Mouse (Mus musculus) CH12.LX (cell line): ENCODE data around the gene Rock2. TPM values are rescaled to one million over a fixed set of nuclear protein-coding genes. Genes with fewer than 3 reads are reported as not detected.

ENCODE experiments used
- DNase-seq: peaks from one replicate; pipeline ENCODE4 v3.0.0-alpha.2; 2013; ENCODE audit errors: extremely low read depth
- H3K27ac ChIP-seq: 2 replicates; pipeline ENCODE4 v1.5.1; 2012; ENCODE audit warnings: low read depth, mild to moderate bottlenecking, control low read depth, moderate library complexity; ENCODE audit not compliant: insufficient read depth
- H3K27me3 ChIP-seq: replicated peaks from 2 replicates; pipeline ENCODE3; 2012; ENCODE audit warnings: inconsistent platforms
- H3K36me3 ChIP-seq, 2 experiments: replicated peaks in 1 of 2; 2 replicates each; pipeline versions ENCODE3 to v1.6.1; 2012; ENCODE audit warnings: inconsistent platforms in 1 of 2, low read length in 1 of 2, mild to moderate bottlenecking in 1 of 2, mixed read lengths in 1 of 2, moderate library complexity in 1 of 2; ENCODE audit not compliant: control insufficient read depth in 1 of 2, insufficient read depth in 1 of 2
- H3K4me1 ChIP-seq, 2 experiments: 2 replicates each; pipeline ENCODE4 v1.6.1; 2012; ENCODE audit warnings: inconsistent platforms in 1 of 2, moderate library complexity in 1 of 2; ENCODE audit not compliant: insufficient read depth in 2 of 2, control insufficient read depth in 1 of 2
- H3K4me2 ChIP-seq: 2 replicates; pipeline ENCODE4 v1.6.1; 2012; ENCODE audit warnings: low read depth, mild to moderate bottlenecking, control low read depth; ENCODE audit not compliant: poor library complexity, insufficient read depth, severe bottlenecking
- H3K4me3 ChIP-seq, 3 experiments: fragments of 150-350 bp in 1 of 3; sonication (generic) in 1 of 3; replicated peaks in 1 of 3; 2 replicates each; pipeline versions ENCODE3 to v1.5.1; 2011 to 2012; ENCODE audit warnings: low read depth in 2 of 3, low read length in 2 of 3, mild to moderate bottlenecking in 2 of 3, moderate library complexity in 2 of 3, control low read depth in 1 of 3, improper control_type of control experiment in 1 of 3, inconsistent platforms in 1 of 3, mixed read lengths in 1 of 3; ENCODE audit not compliant: poor library complexity in 1 of 3
- H3K79me2 ChIP-seq: replicated peaks from 2 replicates; pipeline ENCODE4 v1.6.1; 2012; ENCODE audit warnings: mild to moderate bottlenecking, moderate library complexity; ENCODE audit not compliant: control insufficient read depth, poor library complexity, insufficient read depth, severe bottlenecking; ENCODE audit errors: extremely low read depth
- H3K9ac ChIP-seq: 2 replicates; pipeline ENCODE4 v1.6.1; 2012; ENCODE audit warnings: low read depth, mild to moderate bottlenecking, control low read depth, moderate library complexity; ENCODE audit not compliant: insufficient read depth
- H3K9me3 ChIP-seq: replicated peaks from 2 replicates; pipeline ENCODE3; 2012; ENCODE audit warnings: low read length, inconsistent platforms, mixed read lengths
- BHLHE40 ChIP-seq: IDR thresholded peaks from 2 replicates; pipeline ENCODE4 v1.6.1; 2011; ENCODE audit warnings: mild to moderate bottlenecking, low read depth, low read length, improper control_type of control experiment
- ETS1 ChIP-seq: conservative IDR thresholded peaks from 2 replicates; pipeline ENCODE4 v1.6.1; 2012; ENCODE audit warnings: low read depth, mild to moderate bottlenecking, inconsistent platforms, low read length, improper control_type of control experiment, moderate library complexity
- MAFK ChIP-seq: IDR thresholded peaks from 2 replicates; pipeline ENCODE4 v1.6.1; 2011; ENCODE audit warnings: low read length, improper control_type of control experiment; ENCODE audit not compliant: insufficient replicate concordance
- NRF1 ChIP-seq: IDR thresholded peaks from 2 replicates; pipeline ENCODE4 v1.6.1; 2014; ENCODE audit warnings: low read depth, mild to moderate bottlenecking, inconsistent platforms, low read length, improper control_type of control experiment, moderate library complexity
- POLR2A ChIP-seq: IDR thresholded peaks from 2 replicates; pipeline ENCODE4 v1.6.1; 2011; ENCODE audit warnings: low read depth, mild to moderate bottlenecking, improper control_type of control experiment, low read length
- POLR2AphosphoS2 ChIP-seq: IDR thresholded peaks from 2 replicates; pipeline ENCODE4 v1.6.1; 2011; ENCODE audit warnings: low read depth, low read length, improper control_type of control experiment
- SIN3A ChIP-seq: IDR thresholded peaks from 2 replicates; pipeline ENCODE4 v1.6.1; 2012; ENCODE audit warnings: low read length, improper control_type of control experiment, inconsistent platforms
- SMC3 ChIP-seq: IDR thresholded peaks from 2 replicates; pipeline ENCODE4 v1.6.1; 2011; ENCODE audit warnings: low read depth, low read length, improper control_type of control experiment
- ZKSCAN1 ChIP-seq: IDR thresholded peaks from 2 replicates; pipeline ENCODE4 v1.6.1; 2012; ENCODE audit warnings: low read depth, inconsistent platforms, low read length, improper control_type of control experiment, borderline replicate concordance
- dilution Hi-C: fragments of 300-500 bp; cut with MboI; formaldehyde crosslinking; loops from 2 replicates; pipeline ENCODE4 v1.14.3; 2020; ENCODE audit warnings: low sequenced_read_pairs; ENCODE audit not compliant: extremely low pct_unique_long_range_greater_than_20kb, extremely low pct_ligation_motif_present
- in situ Hi-C: fragments of 300-500 bp; cut with MboI; formaldehyde crosslinking; loops from 3 replicates; pipeline ENCODE4 v1.14.3; 2019; ENCODE audit warnings: low sequenced_read_pairs, low pct_ligation_motif_present, low pct_unique_long_range_greater_than_20kb, mixed read lengths
- polyA plus RNA-seq: library from polyadenylated mRNA; unstranded; fragments of >175 nt; gene quantifications from 2 replicates; pipeline ENCODE4 v1.2.1, GENCODE M21; 2012; ENCODE audit warnings: low read depth; ENCODE audit not compliant: insufficient read length
- total RNA-seq, 2 experiments: library from RNA; depleted of rRNA; stranded (reverse); fragments of 300-350 nt in 1 of 2; fragments of >200 nt in 1 of 2; gene quantifications; 2 replicates each; pipeline ENCODE4 v1.2.3; 2012 to 2014

Gene Rock2
- total and polyA plus RNA-seq, 3 experiments, result 39.1 to 49.9 (median 40.3) TPM

DNA sequence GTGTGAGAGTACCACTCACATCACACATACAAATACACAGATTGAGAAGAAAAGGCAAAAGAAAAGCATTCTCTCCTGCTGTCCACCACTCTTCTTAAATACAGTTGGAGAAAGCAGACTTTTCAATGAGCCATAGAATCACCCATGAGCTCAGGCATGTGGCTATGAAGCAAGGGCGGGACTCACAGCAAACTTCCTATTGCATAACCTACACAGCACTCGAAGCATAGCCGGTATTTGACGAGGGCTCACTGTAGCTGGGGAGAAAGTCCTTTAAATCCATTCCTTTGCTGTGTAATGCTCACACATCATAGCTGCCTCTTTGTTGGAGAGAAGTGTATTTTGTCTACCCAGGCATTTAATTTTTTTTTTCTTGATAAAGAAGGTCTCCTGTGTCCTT lies 19.4 kb upstream of the Rock2 start:
- H3K79me2 ChIP-seq, result no peaks in the 10 kb centered on the region
- no peak for DNase-seq
- dilution Hi-C loops (no loop called here), in situ Hi-C loops (no loop called here)
- H3K36me3 ChIP-seq, result no peaks in the 10 kb centered on the region
- peaks cover 61 to 92% of the 10 kb centered on the region in 2 experiments for H3K4me1 ChIP-seq
- no peak overlapping the region for H3K27ac ChIP-seq
- TF ChIP-seq POLR2AphosphoS2 (no peak), POLR2A (no peak), ETS1 (no peak), NRF1 (no peak)
- no peak overlapping the region for H3K4me3 ChIP-seq
- H3K9me3 ChIP-seq, result no peaks in the 10 kb centered on the region
- no peaks in the 10 kb centered on the region for H3K27me3 ChIP-seq
- H3K4me2 ChIP-seq, result no peak overlapping the region
- H3K9ac ChIP-seq, result no peak overlapping the region

DNA sequence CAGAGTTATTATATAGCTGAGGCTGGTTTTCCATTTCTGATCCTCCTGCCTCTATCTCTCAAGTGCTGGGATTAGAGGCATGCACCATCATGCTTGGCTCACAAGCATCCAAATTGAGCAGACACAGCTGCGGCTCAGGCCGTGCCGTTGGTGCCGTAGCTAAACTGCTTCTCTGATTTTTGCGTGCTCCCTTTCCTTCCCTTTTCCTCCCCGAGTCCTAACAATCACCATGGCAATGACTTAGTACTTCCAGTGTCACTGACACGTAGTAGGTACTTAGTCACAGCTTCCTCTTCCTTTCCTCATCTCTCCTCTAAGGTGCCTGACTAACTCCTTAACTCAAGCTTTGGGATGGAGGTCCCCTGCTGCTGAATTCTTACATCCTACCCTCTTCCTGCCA lies 19.0 kb upstream of the Rock2 start:
- Histone ChIP-seq H3K4me3 (no peak overlapping the region), H3K9ac (no peak overlapping the region), H3K27ac (no peak overlapping the region), H3K36me3 (no peaks in the 10 kb centered on the region), H3K9me3 (no peaks in the 10 kb centered on the region), H3K4me2 (no peak overlapping the region), H3K27me3 (no peaks in the 10 kb centered on the region), H3K79me2 (no peaks in the 10 kb centered on the region), H3K4me1 (peaks cover 58 to 88% of the 10 kb centered on the region in 2 experiments)
- no peak for DNase-seq
- TF ChIP-seq ZKSCAN1 (peak; percentile 52), SMC3 (no peak), BHLHE40 (no peak), SIN3A (no peak)
- dilution Hi-C loops, result no loop called here
- in situ Hi-C loops, result no loop called here

DNA sequence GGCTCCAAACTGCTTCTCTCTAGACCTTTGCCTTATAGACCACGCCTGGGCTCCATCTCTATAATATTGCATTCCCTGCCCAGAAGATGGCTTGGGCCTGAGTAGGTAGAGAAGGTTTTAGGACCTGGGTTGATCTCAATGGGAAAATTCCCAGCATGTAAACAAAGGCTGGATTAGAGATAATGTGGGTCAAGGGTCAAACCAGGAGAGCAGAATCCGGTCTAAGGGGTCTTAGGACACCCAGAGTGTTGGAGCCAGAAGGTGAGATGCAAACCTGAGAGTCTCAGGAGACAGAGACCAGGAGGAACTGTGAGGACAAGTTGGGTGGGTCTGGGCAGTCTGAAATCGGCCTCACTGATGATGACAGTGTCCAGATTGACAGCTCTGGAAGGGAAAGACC lies 18.0 kb upstream of the Rock2 start:
- in situ Hi-C loops, result no loop called here
- H3K79me2 ChIP-seq, result no peaks in the 10 kb centered on the region
- H3K4me3 ChIP-seq, result no peak overlapping the region
- TF ChIP-seq ETS1 (no peak), MAFK (no peak)
- no peak for DNase-seq
- no peaks in the 10 kb centered on the region for H3K9me3 ChIP-seq
- 0 out of 2 replicates have a peak overlapping the region, but pooled peaks have one; percentile 9 for H3K9ac ChIP-seq
- no peak overlapping the region for H3K27ac ChIP-seq
- peaks cover 53 to 80% of the 10 kb centered on the region in 2 experiments for H3K4me1 ChIP-seq
- dilution Hi-C loops, result no loop called here
- H3K36me3 ChIP-seq, result no peaks in the 10 kb centered on the region
- no peaks in the 10 kb centered on the region for H3K27me3 ChIP-seq
- H3K4me2 ChIP-seq, result no peak overlapping the region
